Mouse (Mus musculus) erythroid progenitor cell, adult 5-6 weeks (primary cell): Measurements from ENCODE around the gene Syne1. TPM values are rescaled to one million over a fixed set of nuclear protein-coding genes. Genes with fewer than 3 reads are reported as not detected.

Experiments
- ATAC-seq: replicated peaks from 2 replicates; pipeline ENCODE4 v1.8.0; 2016; ENCODE audit warnings: moderate number of reproducible peaks, mild to moderate bottlenecking, moderate TSS enrichment, inconsistent platforms; ENCODE audit not compliant: poor library complexity, low FRiP score, severe bottlenecking
- total RNA-seq, 2 experiments: library from RNA; stranded (forward) in 1 of 2; stranded (reverse) in 1 of 2; fragments of 150-400 nt in 1 of 2; fragments of 186-747, 209-891 nt in 1 of 2; gene quantifications; 2 replicates each; pipeline versions ENCODE4 v1.2.3 to v1.2.4; 2015 to 2017; ENCODE audit warnings: low replicate concordance in 2 of 2

The Syne1 gene
- total RNA-seq, 2 experiments from 2014 or later, result 36.0 to 49.8 TPM

DNA sequence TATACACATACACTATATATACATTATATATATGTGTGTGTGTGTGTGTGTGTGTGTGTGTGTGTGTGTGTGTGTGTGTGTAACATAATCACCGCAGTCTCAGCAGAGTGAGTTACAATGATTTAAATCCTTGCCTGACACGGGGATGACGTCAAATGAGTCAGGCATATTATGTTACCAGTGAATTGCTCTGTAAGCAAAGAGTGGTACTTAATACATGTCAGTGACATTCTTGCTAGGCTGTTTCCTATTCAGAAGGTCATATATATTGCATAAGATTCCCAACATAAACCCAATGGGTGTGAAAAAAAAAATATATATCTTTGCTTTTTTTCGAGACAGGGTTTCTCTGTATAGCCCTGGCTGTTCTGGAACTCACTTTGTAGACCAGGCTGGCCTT lies 462.1 kb downstream of the Syne1 start:
- ATAC-seq, result no peak

- no peak for ATAC-seq
Observed at GRCm38 (mm10) chr10:5087336-5087735, 463.9 kb downstream of the Syne1 start.

DNA sequence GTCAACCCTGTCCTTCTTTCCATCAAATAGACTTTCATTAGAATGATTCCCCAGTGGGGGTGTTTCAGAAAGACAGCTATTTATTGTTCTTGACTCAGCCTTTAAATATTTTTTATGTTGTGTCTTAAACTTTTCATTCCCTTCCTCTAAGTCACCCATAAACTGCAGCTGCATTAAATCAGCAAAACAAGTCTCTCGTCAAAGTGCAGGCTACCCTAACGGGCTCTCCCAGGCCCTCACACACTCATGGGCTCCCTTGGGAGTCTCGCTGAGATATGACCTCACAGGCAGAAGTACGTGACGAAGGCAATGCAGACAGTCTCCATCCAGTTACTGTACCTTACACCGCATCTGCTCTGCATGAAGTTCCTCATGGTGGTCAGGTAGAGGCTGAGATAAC lies 465.0 kb downstream of the Syne1 start:
- no peak for ATAC-seq

- ATAC-seq, result no peak
Observed at GRCm38 (mm10) chr10:5085792-5086191, 465.5 kb downstream of the Syne1 start.

GRCm38 (mm10) chr10:5083716-5084115 lies 467.6 kb downstream of the Syne1 start:
- ATAC-seq, result no peak

DNA sequence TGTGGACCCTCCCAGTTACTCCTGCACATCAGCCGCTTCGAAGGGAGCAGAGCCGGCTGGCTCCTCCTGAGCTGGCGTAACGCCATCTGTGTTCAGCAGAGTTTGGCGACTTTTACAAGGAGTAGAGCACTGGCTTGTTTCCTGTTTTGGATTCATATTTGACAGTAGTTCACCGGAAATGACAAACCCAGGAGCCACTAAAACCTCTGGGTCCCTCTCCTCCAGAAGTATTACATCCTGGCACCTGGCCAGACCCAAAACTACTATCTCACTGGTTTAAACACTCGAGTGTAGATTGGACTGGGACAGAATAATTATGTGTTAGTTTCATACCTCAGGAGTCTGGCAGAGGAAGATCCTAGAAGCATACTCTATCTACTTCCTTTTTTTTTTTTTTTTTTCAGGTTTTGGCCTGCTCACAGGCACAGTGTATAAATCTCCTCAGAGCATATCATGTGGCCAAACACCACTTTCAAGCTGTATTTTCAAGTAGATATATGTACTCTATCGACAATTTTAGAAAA lies 471.3 kb downstream of the Syne1 start:
- no peak for ATAC-seq

DNA sequence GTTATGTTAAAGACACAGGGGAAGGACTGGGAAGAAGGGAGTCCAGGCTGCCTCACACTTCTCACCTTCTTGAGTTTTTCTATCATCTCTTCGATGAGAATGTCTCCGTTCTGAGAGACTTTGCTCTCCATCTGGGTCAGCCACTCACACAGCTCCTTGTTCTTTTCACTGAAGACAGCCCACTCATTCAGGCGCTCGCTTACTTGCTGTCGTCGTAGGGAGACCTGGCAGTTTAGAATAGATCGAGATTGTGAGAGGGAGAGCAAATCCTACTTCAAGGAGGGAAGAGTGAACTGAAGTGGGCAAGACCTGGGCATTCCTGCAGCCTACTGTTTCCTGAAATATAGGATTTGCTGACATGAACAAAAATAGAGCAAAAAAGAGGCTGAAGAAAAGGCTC lies 475.6 kb downstream of the Syne1 start:
- ATAC-seq, result no peak

DNA sequence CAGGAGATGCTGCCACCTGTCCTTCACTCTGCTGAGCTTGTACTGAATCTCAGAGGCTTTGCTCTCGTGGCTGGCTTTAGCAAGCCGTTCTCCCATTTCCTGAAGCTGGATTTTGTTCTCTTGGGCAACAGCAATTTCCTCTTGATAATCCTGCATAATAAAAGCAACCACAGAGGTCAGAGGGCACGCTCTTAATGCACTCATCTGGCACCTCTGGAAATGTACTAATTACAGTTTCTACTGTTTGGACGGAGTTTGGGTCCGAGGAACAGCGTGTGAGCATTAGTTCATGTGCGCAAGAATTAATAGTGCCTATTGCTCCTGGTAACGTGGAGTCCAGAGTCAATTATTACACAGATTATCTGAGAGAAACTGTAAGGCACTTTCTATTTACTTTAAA lies 479.2 kb downstream of the Syne1 start:
- no peak for ATAC-seq

GRCm38 (mm10) chr10:5070941-5071231 lies 480.4 kb downstream of the Syne1 start:
- ATAC-seq, result no peak

DNA sequence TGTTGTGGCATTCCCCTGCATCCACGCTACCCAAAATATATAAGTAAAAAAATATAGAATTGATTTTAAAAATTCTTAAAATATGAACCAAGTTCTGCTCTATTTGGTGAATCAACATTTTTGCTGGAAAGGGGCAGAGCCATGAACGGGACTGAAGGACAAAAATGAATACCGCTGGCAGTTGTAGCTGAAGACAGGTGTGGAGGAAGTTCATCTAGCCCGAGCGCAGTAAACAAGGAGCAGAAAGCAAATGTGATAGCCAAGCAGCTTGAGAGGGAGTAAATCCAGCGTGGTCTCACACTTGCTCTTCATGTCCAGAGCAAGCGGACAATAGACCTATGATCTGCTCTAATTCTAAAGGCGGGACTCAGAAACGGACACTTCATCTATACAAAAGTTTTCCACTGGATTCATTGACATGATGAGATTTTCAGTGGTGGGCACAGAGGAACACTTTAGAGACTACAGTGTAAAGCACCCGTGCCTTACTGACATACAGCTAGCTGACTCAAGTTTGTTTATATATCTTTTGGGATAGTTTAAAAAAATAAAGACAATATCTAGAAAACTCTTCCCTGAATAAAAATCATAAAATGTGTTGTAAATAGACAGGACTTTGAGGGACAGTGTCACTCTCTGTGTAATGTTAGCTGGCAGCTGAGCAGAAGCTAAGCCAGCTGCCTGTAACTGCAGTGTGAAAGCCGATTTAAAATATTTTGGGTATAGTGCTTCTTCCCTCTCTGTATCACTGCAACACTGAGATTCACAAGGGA lies 480.9 kb downstream of the Syne1 start:
- ATAC-seq, result no peak

DNA sequence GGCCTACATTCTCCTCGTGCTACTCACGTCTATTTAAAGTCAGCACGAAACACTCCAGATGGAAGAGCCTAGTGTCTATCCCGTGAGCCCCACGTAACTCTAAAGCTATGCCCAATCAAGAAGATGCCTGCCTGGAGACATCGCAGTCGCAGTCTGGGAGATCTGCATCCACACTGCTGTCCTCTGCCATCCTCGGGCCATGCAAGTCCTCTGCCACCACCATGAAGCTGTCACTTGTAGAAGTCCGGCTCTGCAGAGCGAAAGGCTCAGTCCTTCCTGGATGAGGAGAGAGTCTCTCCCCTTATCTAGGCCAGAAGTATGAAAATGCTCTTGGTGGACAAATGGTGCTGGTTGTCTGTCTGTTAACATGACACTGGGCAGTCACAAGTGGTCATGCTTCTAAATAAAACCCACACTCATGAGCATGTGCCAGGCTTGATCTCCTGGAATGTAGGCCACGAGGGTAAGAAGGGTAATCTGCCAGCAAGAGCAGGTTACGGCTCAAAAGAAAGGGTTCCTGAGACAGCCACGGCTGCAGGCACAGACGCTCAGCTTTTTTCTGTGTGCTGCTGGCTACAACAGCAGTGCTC lies 482.5 kb downstream of the Syne1 start, which contains the start of gene Gm10097:
Gene Gm10097 (plus strand): TSS at position 517 of the 590 bp plus-strand sequence.
- no peak for ATAC-seq

DNA sequence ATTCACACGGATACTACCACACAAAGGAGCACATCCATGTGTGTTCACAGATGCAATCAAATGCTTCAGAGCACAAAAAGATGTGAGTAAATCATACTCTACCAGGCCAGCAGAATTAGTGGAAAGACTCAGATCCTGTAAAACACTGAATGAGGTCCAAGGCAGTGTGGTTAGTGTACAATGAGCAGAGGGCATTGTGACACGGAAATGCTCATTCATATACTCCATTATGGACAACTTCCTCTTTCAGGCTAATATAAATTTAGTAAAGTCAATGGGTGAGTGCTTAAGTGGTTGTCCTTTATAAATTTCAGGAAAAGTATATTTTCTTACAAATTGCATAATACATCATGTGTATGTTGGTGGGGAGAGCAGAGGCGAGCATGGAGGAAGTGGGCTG lies 484.2 kb downstream of the Syne1 start:
- no peak for ATAC-seq

DNA sequence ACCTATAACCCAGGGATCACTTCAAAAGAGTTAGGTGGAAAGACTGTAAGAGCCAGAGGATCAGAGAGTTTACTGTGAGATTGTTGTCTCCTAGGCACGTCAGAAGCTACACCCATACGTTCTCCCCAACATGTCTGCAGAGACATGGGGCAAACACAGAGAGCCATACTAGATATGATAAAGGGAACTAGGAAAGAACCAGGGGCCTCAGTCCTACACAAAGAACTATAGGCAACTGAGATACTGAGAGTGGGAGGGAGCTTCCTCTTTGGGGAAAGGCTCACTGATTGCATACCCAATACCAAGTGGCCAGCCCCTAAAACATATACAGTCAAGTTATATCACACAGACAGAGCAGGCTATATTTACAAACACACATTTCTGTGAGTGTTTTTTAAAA lies 491.3 kb downstream of the Syne1 start:
- ATAC-seq, result no peak

DNA sequence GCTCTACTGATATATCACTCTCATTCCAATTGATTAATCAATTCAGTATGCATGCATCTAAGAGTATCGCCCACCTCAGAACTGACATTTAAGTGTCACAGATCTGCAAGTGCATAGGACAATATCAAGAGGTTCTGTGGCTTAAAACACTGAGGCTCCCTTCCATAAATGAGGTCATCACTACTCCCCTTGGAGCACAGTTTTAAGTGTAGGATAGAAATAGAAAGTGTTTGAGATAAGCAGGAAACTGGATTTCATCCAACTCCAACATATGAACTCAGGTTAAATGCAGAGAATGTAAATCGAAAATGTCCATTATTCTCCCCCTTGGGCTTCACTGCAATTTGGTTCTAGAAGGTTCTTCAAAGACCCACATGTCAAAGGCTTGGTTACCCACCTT lies 492.4 kb downstream of the Syne1 start:
- ATAC-seq, result no peak

- ATAC-seq, result no peak
Observed at GRCm38 (mm10) chr10:5057661-5058060, 493.6 kb downstream of the Syne1 start.

GRCm38 (mm10) chr10:5056940-5057339 lies 494.3 kb downstream of the Syne1 start:
- no peak for ATAC-seq

DNA sequence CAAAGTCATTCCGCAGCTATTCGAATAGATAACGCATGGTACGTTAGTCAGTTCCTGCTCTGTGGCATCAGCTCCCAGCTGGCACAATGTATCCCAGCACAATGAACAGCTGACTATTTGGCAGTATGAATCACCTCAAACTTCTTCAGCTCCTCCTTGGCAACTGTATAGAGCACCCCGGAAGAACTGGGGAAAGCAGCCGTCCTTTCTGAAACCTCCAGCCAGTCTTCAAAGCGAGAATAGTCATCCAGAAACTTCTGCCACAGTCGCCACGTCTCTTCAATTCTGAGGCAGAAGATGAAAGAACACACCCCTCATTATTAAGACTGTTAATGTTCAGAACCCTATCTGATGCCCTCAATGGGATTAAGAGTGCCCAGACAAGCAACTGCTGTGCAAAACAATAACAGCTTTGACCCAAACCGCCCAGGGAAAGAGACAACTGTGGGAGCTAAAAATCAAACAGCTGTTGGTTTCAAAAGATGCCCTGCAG lies 495.0 kb downstream of the Syne1 start:
- no peak for ATAC-seq

GRCm38 (mm10) chr10:5045671-5046070 lies 505.6 kb downstream of the Syne1 start:
- ATAC-seq, result no peak

- ATAC-seq, result no peak
Observed at GRCm38 (mm10) chr10:5045213-5045612, 506.1 kb downstream of the Syne1 start.

DNA sequence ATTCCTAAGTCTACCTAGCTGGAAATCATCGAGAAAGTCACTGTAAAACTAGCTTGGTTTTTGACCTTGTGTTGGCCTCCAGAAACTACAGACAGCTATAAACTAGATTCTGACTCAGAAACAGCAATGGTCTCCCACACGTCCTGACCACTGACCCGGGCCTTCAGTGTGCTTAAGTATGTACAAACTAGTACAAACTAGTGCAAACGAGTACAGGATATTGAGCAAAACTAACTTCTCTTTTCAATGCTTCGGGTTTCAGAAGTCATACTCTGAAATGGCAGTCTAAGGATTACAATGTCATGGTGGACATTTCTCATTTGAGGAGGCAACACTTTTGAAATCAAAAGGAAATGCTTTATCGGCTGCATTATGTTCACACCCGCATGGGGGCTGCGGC lies 506.8 kb downstream of the Syne1 start:
- no peak for ATAC-seq

- no peak for ATAC-seq
Observed at GRCm38 (mm10) chr10:5041254-5041653, 510.0 kb downstream of the Syne1 start.
